Mouse (Mus musculus): ENCODE results near the gene Mapk8.
A peak's percentile ranks its signal among the peaks of the same experiment; 100 is the strongest.

- peak; percentile 83 for TF ChIP-seq CTCF (IDR thresholded peaks at IDR 0.05; ENCODE audit: low read depth)
- no peak for TF ChIP-seq EP300 (IDR thresholded peaks at IDR 0.05; ENCODE audit: low read depth)
Observed at GRCm38 (mm10) chr14:33371248-33371647, 75.7 kb downstream of the Mapk8 start.

Data from liver, embryonic 14.5 days (tissue).